ENCODE assay signal across 14 mouse cellular contexts in genomic region chr5:20940696-20941095, GRCm38 (mm10). TPM values are rescaled to one million over a fixed set of nuclear protein-coding genes. Genes with fewer than 3 reads are reported as not detected.
DNase-seq lines count a peak whose midpoint lies in the region; ATAC-seq and TF ChIP-seq lines count a peak whose summit lies in the region.
"Had no signal": no experiment of that assay in that cellular context is flagged by ENCODE, and none has a peak within 500 bp of the region (broad histone marks: within the 10 kb centered on the region; RNA-seq: fewer than 3 reads in every experiment).

No protein-coding gene starts in this region.

- no peaks in the 10 kb centered on the region for H3K9me3 ChIP-seq in heart, embryonic 12.5 days (replicated peaks)
- H3K9me3 ChIP-seq in MEL (replicated peaks; ENCODE audit: insufficient read depth, low read length), result no peaks in the 10 kb centered on the region
- H3K9me3 ChIP-seq in heart, postnatal 0 days (replicated peaks; ENCODE audit: control insufficient read depth, low read length), result no peaks in the 10 kb centered on the region
- H3K9me3 ChIP-seq: embryonic facial prominence, embryonic 12.5 days; forebrain, embryonic 13.5 days; neural tube, embryonic 13.5 days had no signal

- peak; percentile 22; the same call in 1 of the 2 replicates for ATAC-seq in heart, embryonic 12.5 days (ENCODE audit: insufficient number of reproducible peaks, low FRiP score)
- ATAC-seq in heart, postnatal 0 days (ENCODE audit: insufficient read depth, low read depth), result peak; percentile 34; the same call in 1 of the 2 replicates
- ATAC-seq: forebrain, embryonic 13.5 days; hindbrain, embryonic 16.5 days; midbrain, embryonic 16.5 days had no signal

- peak overlapping the region; percentile 40; the same call in 1 of the 2 replicates for H3K4me2 ChIP-seq in heart, embryonic 12.5 days
- H3K4me2 ChIP-seq in heart, postnatal 0 days (ENCODE audit: low read depth, low read length), result no peak overlapping the region
- H3K4me2 ChIP-seq: embryonic facial prominence, embryonic 12.5 days; forebrain, embryonic 13.5 days; neural tube, embryonic 13.5 days had no signal

- no peak for TF ChIP-seq RAD21 in MEL (IDR thresholded peaks at IDR 0.05; ENCODE audit: low read depth, low read length)

- H3K9ac ChIP-seq in heart, embryonic 12.5 days, result no peak overlapping the region
- peak overlapping the region; percentile 10; the same call in 1 of the 2 replicates for H3K9ac ChIP-seq in MEL (ENCODE audit: control insufficient read depth, low read depth, low read length, poor library complexity, severe bottlenecking)
- no peak overlapping the region for H3K9ac ChIP-seq in heart, postnatal 0 days (replicated peaks; ENCODE audit: low read depth, low read length)
- H3K9ac ChIP-seq: embryonic facial prominence, embryonic 12.5 days; forebrain, embryonic 13.5 days; neural tube, embryonic 13.5 days had no signal

- no peak overlapping the region for H3K4me3 ChIP-seq in heart, embryonic 12.5 days
- H3K4me3 ChIP-seq in MEL (ENCODE audit: control insufficient read depth in 1 of 2, insufficient read depth in 1 of 2, low read depth in 2 of 2, low read length in 2 of 2), result no peak overlapping the region
- H3K4me3 ChIP-seq in bone marrow macrophage, adult 2 months (ENCODE audit: insufficient read depth, low read length), result no peak overlapping the region
- no peak overlapping the region for H3K4me3 ChIP-seq in heart, postnatal 0 days (ENCODE audit: low read depth, low read length)
- H3K4me3 ChIP-seq: embryonic facial prominence, embryonic 12.5 days; forebrain, embryonic 13.5 days; neural tube, embryonic 13.5 days had no signal

- peaks cover 59% of the 10 kb centered on the region for H3K4me1 ChIP-seq in heart, embryonic 12.5 days (replicated peaks)
- peaks cover 32 to 51% of the 10 kb centered on the region in 2 experiments for H3K4me1 ChIP-seq in MEL (ENCODE audit: control insufficient read depth in 1 of 2, insufficient read depth in 2 of 2, low read length in 2 of 2)
- peaks cover 57% of the 10 kb centered on the region for H3K4me1 ChIP-seq in bone marrow macrophage, adult 2 months (ENCODE audit: control insufficient read depth, insufficient read depth, low read length)
- H3K4me1 ChIP-seq in heart, postnatal 0 days (ENCODE audit: control insufficient read depth, insufficient read depth), result peaks cover 68% of the 10 kb centered on the region

- no peak for TF ChIP-seq EP300 in MEL (IDR thresholded peaks at IDR 0.05; ENCODE audit: low read depth in 1 of 2, low read length in 2 of 2)
- no peak for TF ChIP-seq EP300 in heart, postnatal 0 days (IDR thresholded peaks at IDR 0.05; ENCODE audit: low read depth)

- TF ChIP-seq CTCF in MEL (IDR thresholded peaks at IDR 0.05 in 2 of 3, conservative IDR thresholded peaks at IDR 0.05 in 1 of 3; ENCODE audit: control insufficient read depth in 1 of 3, insufficient read depth in 1 of 3, low read depth in 2 of 3, low read length in 3 of 3, poor library complexity in 1 of 3, severe bottlenecking in 1 of 3), result no peak
- TF ChIP-seq CTCF in bone marrow macrophage, adult 2 months (IDR thresholded peaks at IDR 0.05; ENCODE audit: low read depth, low read length), result no peak
- TF ChIP-seq CTCF in heart, postnatal 0 days (IDR thresholded peaks at IDR 0.05; ENCODE audit: low read depth), result no peak

- 66% methylated on average over 4 of the region's 4 CpGs for WGBS in heart, embryonic 12.5 days
- 29% methylated on average over 4 of the region's 4 CpGs for WGBS in heart, postnatal 0 days

- intact Hi-C loops in heart, postnatal 14 days (cut with DNase I), result no loop called here

- H3K36me3 ChIP-seq in heart, embryonic 12.5 days, result no peaks in the 10 kb centered on the region
- peaks cover 4 to 42% of the 10 kb centered on the region in 2 experiments; a peak in 3 of 4 replicates for H3K36me3 ChIP-seq in MEL (ENCODE audit: control insufficient read depth in 1 of 2, insufficient read depth in 2 of 2, low read length in 2 of 2)
- H3K36me3 ChIP-seq in heart, postnatal 0 days (replicated peaks; ENCODE audit: control insufficient read depth, insufficient read depth, low read length), result no peaks in the 10 kb centered on the region
- H3K36me3 ChIP-seq: embryonic facial prominence, embryonic 12.5 days; neural tube, embryonic 13.5 days had no signal

- DNase-seq in heart, postnatal 14 days, result no peak
- no peak for DNase-seq in MEL (ENCODE audit: low read depth, low spot score)
- DNase-seq in heart, postnatal 0 days (ENCODE audit: low spot score), result no peak
- DNase-seq in retina, postnatal 1 day, result no peak
- DNase-seq in urinary bladder, adult 2 months (ENCODE audit: low spot score), result no peak
- DNase-seq in kidney, postnatal 10 days, result no peak

- no peaks in the 10 kb centered on the region for H3K27me3 ChIP-seq in heart, embryonic 12.5 days (replicated peaks)
- no peaks in the 10 kb centered on the region for H3K27me3 ChIP-seq in MEL (ENCODE audit: control insufficient read depth in 1 of 2, insufficient read depth in 2 of 2, low read length in 2 of 2)
- no peaks in the 10 kb centered on the region for H3K27me3 ChIP-seq in heart, postnatal 0 days (ENCODE audit: control insufficient read depth, insufficient read depth, low read length)
- H3K27me3 ChIP-seq: CH12.LX; embryonic facial prominence, embryonic 12.5 days; forebrain, embryonic 13.5 days; neural tube, embryonic 13.5 days had no signal

- H3K79me2 ChIP-seq in MEL (ENCODE audit: control insufficient read depth, insufficient read depth, low read length, poor library complexity), result peaks cover 55% of the 10 kb centered on the region

- H3K27ac ChIP-seq in heart, embryonic 12.5 days (ENCODE audit: poor library complexity, severe bottlenecking), result peak overlapping the region; percentile 83
- peak overlapping the region; percentile 72 for H3K27ac ChIP-seq in MEL (ENCODE audit: control insufficient read depth, low read depth, low read length)
- peak overlapping the region; percentile 98 for H3K27ac ChIP-seq in bone marrow macrophage, adult 2 months (ENCODE audit: insufficient read depth, low read depth, low read length)
- peak overlapping the region; percentile 93 for H3K27ac ChIP-seq in heart, postnatal 0 days (ENCODE audit: low read depth)
- H3K27ac ChIP-seq: embryonic facial prominence, embryonic 12.5 days; forebrain, embryonic 13.5 days; neural tube, embryonic 13.5 days had no signal

- no peak for TF ChIP-seq POLR2A in MEL (IDR thresholded peaks at IDR 0.05; ENCODE audit: control insufficient read depth in 1 of 2, insufficient read depth in 1 of 2, low read depth in 1 of 2, low read length in 2 of 2, poor library complexity in 1 of 2)
- TF ChIP-seq POLR2A in bone marrow macrophage, adult 2 months (IDR thresholded peaks at IDR 0.05; ENCODE audit: borderline replicate concordance, low read depth, low read length), result no peak

TF ChIP-seq in MEL, 35 proteins besides CTCF, POLR2A, EP300 and RAD21 (continues in another document):
- TF ChIP-seq BHLHE40 (IDR thresholded peaks at IDR 0.05; ENCODE audit: borderline replicate concordance, low read depth, low read length), result no peak
- no peak for TF ChIP-seq GABPA (IDR thresholded peaks at IDR 0.05; ENCODE audit: low read depth, low read length)
- no peak for TF ChIP-seq MYC (IDR thresholded peaks at IDR 0.05; ENCODE audit: low read depth, low read length)
- no peak for TF ChIP-seq ZC3H11A (IDR thresholded peaks at IDR 0.05; ENCODE audit: low read depth, low read length)
- no peak for TF ChIP-seq USF1 (IDR thresholded peaks at IDR 0.05; ENCODE audit: low read depth, low read length)
- no peak for TF ChIP-seq MXI1 (IDR thresholded peaks at IDR 0.05; ENCODE audit: low read depth, low read length)
- TF ChIP-seq ZKSCAN1 (IDR thresholded peaks at IDR 0.05; ENCODE audit: low read depth, low read length), result no peak
- no peak for TF ChIP-seq ELF1 (IDR thresholded peaks at IDR 0.05; ENCODE audit: low read depth, low read length)
- no peak for TF ChIP-seq TBP (IDR thresholded peaks at IDR 0.05; ENCODE audit: low read depth, low read length)
- TF ChIP-seq GATA1 (IDR thresholded peaks at IDR 0.05; ENCODE audit: low read depth, low read length), result no peak

RNA-seq across cellular contexts. Expression of gene Rsbn1l, which starts 15.5 kb away (rescaled TPM):
- 5.4 and 7.1 TPM in 2 replicates for polyA plus RNA-seq in heart, embryonic 12.5 days (2016; fragmentation: Nextera tagmentation; extraction: Ambion mirVana)
- 10 to 100 TPM; 14.2 to 16.3 TPM for total RNA-seq in heart, postnatal 14 days (2021)
- 5.0 and 5.7 TPM in 2 replicates for total RNA-seq in MEL (2012; rRNA removed)
- polyA plus RNA-seq in MEL (2012; ENCODE audit: insufficient read depth in 1 of 2, insufficient read length in 2 of 2, low read depth in 1 of 2, low replicate concordance in 2 of 2, missing spikeins in 1 of 2), result 10 to 100 TPM; 17.4 to 78.2 TPM
- polyA plus RNA-seq in bone marrow macrophage, adult 2 months (2012; ENCODE audit: insufficient read depth, insufficient read length, missing spikeins), result 34.7 and 35.8 TPM in 2 replicates
- total RNA-seq in heart, postnatal 0 days (2014; rRNA removed; ENCODE audit: low replicate concordance), result 8.5 and 9.1 TPM in 2 replicates
- polyA plus RNA-seq in heart, postnatal 0 days (2015; fragmentation: Nextera tagmentation; extraction: Ambion mirVana), result 9.2 and 9.4 TPM in 2 replicates
- polyA plus RNA-seq in urinary bladder, adult 2 months (2012; rRNA removed), result 11.8 and 14.6 TPM in 2 replicates

RNA-seq across cellular contexts. Expression of gene Tmem60, which starts 58.7 kb away (rescaled TPM):
- polyA plus RNA-seq in heart, embryonic 12.5 days (2016; fragmentation: Nextera tagmentation; extraction: Ambion mirVana), result 50.4 and 51.1 TPM in 2 replicates
- 10 to 100 TPM; 22.0 to 22.3 TPM for total RNA-seq in heart, postnatal 14 days (2021)
- total RNA-seq in MEL (2012; rRNA removed), result 22.4 and 23.5 TPM in 2 replicates
- polyA plus RNA-seq in MEL (2012; ENCODE audit: insufficient read depth in 1 of 2, insufficient read length in 2 of 2, low read depth in 1 of 2, low replicate concordance in 2 of 2, missing spikeins in 1 of 2), result 10 to 100 TPM in 1 of 2 experiments, not detected in 1; 37.4 TPM
- polyA plus RNA-seq in bone marrow macrophage, adult 2 months (2012; ENCODE audit: insufficient read depth, insufficient read length, missing spikeins), result 30.9 and 31.8 TPM in 2 replicates
- total RNA-seq in heart, postnatal 0 days (2014; rRNA removed; ENCODE audit: low replicate concordance), result 5.8 and 8.4 TPM in 2 replicates
- polyA plus RNA-seq in heart, postnatal 0 days (2015; fragmentation: Nextera tagmentation; extraction: Ambion mirVana), result 57.5 and 61.5 TPM in 2 replicates
- polyA plus RNA-seq in urinary bladder, adult 2 months (2012; rRNA removed), result 25.4 and 28.1 TPM in 2 replicates

RNA-seq across cellular contexts. Expression of gene Phtf2, which starts 58.8 kb away (rescaled TPM):
- 45.1 and 47.4 TPM in 2 replicates for polyA plus RNA-seq in heart, embryonic 12.5 days (2016; fragmentation: Nextera tagmentation; extraction: Ambion mirVana)
- total RNA-seq in heart, postnatal 14 days (2021), result 10 to 100 TPM; 70.3 to 82.1 TPM
- 18.2 and 20.0 TPM in 2 replicates for total RNA-seq in MEL (2012; rRNA removed)
- 10 to 100 TPM in 1 of 2 experiments, not detected in 1; 20.0 TPM for polyA plus RNA-seq in MEL (2012; ENCODE audit: insufficient read depth in 1 of 2, insufficient read length in 2 of 2, low read depth in 1 of 2, low replicate concordance in 2 of 2, missing spikeins in 1 of 2)
- polyA plus RNA-seq in bone marrow macrophage, adult 2 months (2012; ENCODE audit: insufficient read depth, insufficient read length, missing spikeins), result 10.7 and 14.1 TPM in 2 replicates
- 38.1 and 50.9 TPM in 2 replicates for total RNA-seq in heart, postnatal 0 days (2014; rRNA removed; ENCODE audit: low replicate concordance)
- 33.5 and 39.2 TPM in 2 replicates for polyA plus RNA-seq in heart, postnatal 0 days (2015; fragmentation: Nextera tagmentation; extraction: Ambion mirVana)
- 7.5 and 8.2 TPM in 2 replicates for polyA plus RNA-seq in urinary bladder, adult 2 months (2012; rRNA removed)
